Mouse (Mus musculus) adrenal gland, postnatal 36 days (tissue): ENCODE results near the gene Kmt2b. TPM values are rescaled to one million over a fixed set of nuclear protein-coding genes. Genes with fewer than 3 reads are reported as not detected.

ENCODE experiments used
- DNase-seq, 2 experiments: peaks; one replicate each; pipeline ENCODE4 v3.0.0; 2021; ENCODE audit warnings: mixed read lengths in 1 of 2
- long read RNA-seq, 2 experiments: library from polyadenylated mRNA; stranded (forward); transcript quantifications; one replicate each; pipeline ENCODE4 v2.0.0; 2021; ENCODE audit warnings: borderline sequencing depth in 2 of 2
- total RNA-seq, 2 experiments: library from RNA; stranded (reverse); gene quantifications; 2 replicates each; pipeline ENCODE4 v1.2.3; 2021

The Kmt2b gene
- total RNA-seq, result 10 to 100 TPM; 38.5 to 44.5 TPM
- long read RNA-seq, experiment 1, partial matches to known transcripts, result 5 of 9 reads
- long read RNA-seq, experiment 1, other reads (novel, unspliced or antisense), result 4 of 9 reads
- long read RNA-seq, experiment 2, partial matches to known transcripts, result 1 of 1 reads
- long read RNA-seq, experiment 2, other reads (novel, unspliced or antisense), result 0 of 1 reads

- DNase-seq, result peak; percentile 98
These were observed at the start of gene Kmt2b for GRCm38 (mm10) chr7:30588676-30589434. TSS of gene Kmt2b (minus strand) at chr7:30588726.

GRCm38 (mm10) chr7:30636395-30636794, 47.9 kb upstream of the Kmt2b start:
- no peak for DNase-seq

GRCm38 (mm10) chr7:30635752-30636151, 47.2 kb upstream of the Kmt2b start, which contains the start of gene Etv2:
TSS of gene Etv2 (minus strand) at chr7:30635852.
- no peak for DNase-seq

GRCm38 (mm10) chr7:30634621-30635020, 46.1 kb upstream of the Kmt2b start:
- peak; percentile 68 to 69 for DNase-seq

GRCm38 (mm10) chr7:30633762-30634412, 45.4 kb upstream of the Kmt2b start:
- DNase-seq, result no peak

GRCm38 (mm10) chr7:30629013-30629412, 40.5 kb upstream of the Kmt2b start:
- DNase-seq, result no peak

- DNase-seq, result no peak
These were observed 38.1 kb upstream of the Kmt2b start for GRCm38 (mm10) chr7:30626647-30627046.

- peak; percentile 90 for DNase-seq
These were observed 37.2 kb upstream of the Kmt2b start, which contains the start of gene Cox6b1 for GRCm38 (mm10) chr7:30625530-30626384. TSS of gene Cox6b1 (minus strand) at chr7:30626151.

GRCm38 (mm10) chr7:30619202-30619601, 30.7 kb upstream of the Kmt2b start:
- peak; percentile 23 to 43 for DNase-seq

- no peak for DNase-seq
These were observed 30.1 kb upstream of the Kmt2b start for GRCm38 (mm10) chr7:30618658-30619057.

GRCm38 (mm10) chr7:30615049-30615760, 26.7 kb upstream of the Kmt2b start:
- peak; percentile 49 to 69 for DNase-seq

- no peak for DNase-seq
These were observed 25.9 kb upstream of the Kmt2b start for GRCm38 (mm10) chr7:30614454-30614853.

GRCm38 (mm10) chr7:30613529-30614112, 25.1 kb upstream of the Kmt2b start:
- DNase-seq, result peak; percentile 60 to 77

- DNase-seq, result no peak
These were observed 24.3 kb upstream of the Kmt2b start, which contains the start of gene Upk1a for GRCm38 (mm10) chr7:30612654-30613402. TSS of gene Upk1a (minus strand) at chr7:30612847.

GRCm38 (mm10) chr7:30610043-30610442, 21.5 kb upstream of the Kmt2b start:
- no peak for DNase-seq

- DNase-seq, result no peak
These were observed 19.9 kb upstream of the Kmt2b start for GRCm38 (mm10) chr7:30608476-30608875.

- DNase-seq, result peak; percentile 72 to 79
These were observed 19.3 kb upstream of the Kmt2b start for GRCm38 (mm10) chr7:30607706-30608309.

GRCm38 (mm10) chr7:30604944-30605343, 16.4 kb upstream of the Kmt2b start:
- DNase-seq, result no peak

- DNase-seq, result no peak
These were observed 15.9 kb upstream of the Kmt2b start for GRCm38 (mm10) chr7:30604424-30604823.

GRCm38 (mm10) chr7:30602583-30602982, 14.1 kb upstream of the Kmt2b start:
- no peak for DNase-seq
